Mouse (Mus musculus) CH12.LX (cell line): ENCODE measurements around the gene Irs3. TPM values are rescaled to one million over a fixed set of nuclear protein-coding genes. Genes with fewer than 3 reads are reported as not detected.

Experiments used
- DNase-seq: peaks from one replicate; pipeline ENCODE4 v3.0.0-alpha.2; 2013; ENCODE audit errors: extremely low read depth
- H3K27ac ChIP-seq: 2 replicates; pipeline ENCODE4 v1.5.1; 2012; ENCODE audit warnings: low read depth, mild to moderate bottlenecking, control low read depth, moderate library complexity; ENCODE audit not compliant: insufficient read depth
- H3K27me3 ChIP-seq: replicated peaks from 2 replicates; pipeline ENCODE3; 2012; ENCODE audit warnings: inconsistent platforms
- H3K36me3 ChIP-seq, 2 experiments: replicated peaks in 1 of 2; 2 replicates each; pipeline versions ENCODE3 to v1.6.1; 2012; ENCODE audit warnings: inconsistent platforms in 1 of 2, low read length in 1 of 2, mild to moderate bottlenecking in 1 of 2, mixed read lengths in 1 of 2, moderate library complexity in 1 of 2; ENCODE audit not compliant: control insufficient read depth in 1 of 2, insufficient read depth in 1 of 2
- H3K4me1 ChIP-seq, 2 experiments: 2 replicates each; pipeline ENCODE4 v1.6.1; 2012; ENCODE audit warnings: inconsistent platforms in 1 of 2, moderate library complexity in 1 of 2; ENCODE audit not compliant: insufficient read depth in 2 of 2, control insufficient read depth in 1 of 2
- H3K4me2 ChIP-seq: 2 replicates; pipeline ENCODE4 v1.6.1; 2012; ENCODE audit warnings: low read depth, mild to moderate bottlenecking, control low read depth; ENCODE audit not compliant: poor library complexity, insufficient read depth, severe bottlenecking
- H3K4me3 ChIP-seq, 3 experiments: fragments of 150-350 bp in 1 of 3; sonication (generic) in 1 of 3; replicated peaks in 1 of 3; 2 replicates each; pipeline versions ENCODE3 to v1.5.1; 2011 to 2012; ENCODE audit warnings: low read depth in 2 of 3, low read length in 2 of 3, mild to moderate bottlenecking in 2 of 3, moderate library complexity in 2 of 3, control low read depth in 1 of 3, improper control_type of control experiment in 1 of 3, inconsistent platforms in 1 of 3, mixed read lengths in 1 of 3; ENCODE audit not compliant: poor library complexity in 1 of 3
- H3K79me2 ChIP-seq: replicated peaks from 2 replicates; pipeline ENCODE4 v1.6.1; 2012; ENCODE audit warnings: mild to moderate bottlenecking, moderate library complexity; ENCODE audit not compliant: control insufficient read depth, poor library complexity, insufficient read depth, severe bottlenecking; ENCODE audit errors: extremely low read depth
- H3K9ac ChIP-seq: 2 replicates; pipeline ENCODE4 v1.6.1; 2012; ENCODE audit warnings: low read depth, mild to moderate bottlenecking, control low read depth, moderate library complexity; ENCODE audit not compliant: insufficient read depth
- H3K9me3 ChIP-seq: replicated peaks from 2 replicates; pipeline ENCODE3; 2012; ENCODE audit warnings: low read length, inconsistent platforms, mixed read lengths
- BHLHE40 ChIP-seq: IDR thresholded peaks from 2 replicates; pipeline ENCODE4 v1.6.1; 2011; ENCODE audit warnings: mild to moderate bottlenecking, low read depth, low read length, improper control_type of control experiment
- CHD1 ChIP-seq: IDR thresholded peaks from 2 replicates; pipeline ENCODE4 v1.6.1; 2012; ENCODE audit warnings: low read depth, low read length, improper control_type of control experiment, inconsistent platforms
- CHD2 ChIP-seq: IDR thresholded peaks from 2 replicates; pipeline ENCODE4 v1.6.1; 2011; ENCODE audit warnings: low read length, improper control_type of control experiment
- CTCF ChIP-seq, 2 experiments: IDR thresholded peaks in 1 of 2; conservative IDR thresholded peaks in 1 of 2; 2 replicates each; pipeline ENCODE4 v1.5.1; 2011 to 2012; ENCODE audit warnings: low read depth in 2 of 2, low read length in 2 of 2, improper control_type of control experiment in 1 of 2, inconsistent platforms in 1 of 2, mild to moderate bottlenecking in 1 of 2, moderate library complexity in 1 of 2
- EP300 ChIP-seq: IDR thresholded peaks from 2 replicates; pipeline ENCODE4 v1.6.1; 2011; ENCODE audit warnings: low read length, improper control_type of control experiment
- ETS1 ChIP-seq: conservative IDR thresholded peaks from 2 replicates; pipeline ENCODE4 v1.6.1; 2012; ENCODE audit warnings: low read depth, mild to moderate bottlenecking, inconsistent platforms, low read length, improper control_type of control experiment, moderate library complexity
- GABPA ChIP-seq: IDR thresholded peaks from 2 replicates; pipeline ENCODE4 v1.6.1; 2012; ENCODE audit warnings: low read depth, low read length, improper control_type of control experiment, inconsistent platforms; ENCODE audit not compliant: insufficient replicate concordance
- HCFC1 ChIP-seq: IDR thresholded peaks from 2 replicates; pipeline ENCODE4 v1.6.1; 2012; ENCODE audit warnings: low read depth, mild to moderate bottlenecking, inconsistent platforms, low read length, improper control_type of control experiment
- IRF4 ChIP-seq: IDR thresholded peaks from 2 replicates; pipeline ENCODE4 v1.6.1; 2014; ENCODE audit warnings: low read depth, mild to moderate bottlenecking, inconsistent platforms, low read length, improper control_type of control experiment
- JUN ChIP-seq: IDR thresholded peaks from 2 replicates; pipeline ENCODE4 v1.6.1; 2011; ENCODE audit warnings: low read depth, mild to moderate bottlenecking, low read length, improper control_type of control experiment, moderate library complexity; ENCODE audit not compliant: insufficient read depth
- JUND ChIP-seq: conservative IDR thresholded peaks from 2 replicates; pipeline ENCODE4 v1.6.1; 2011; ENCODE audit warnings: low read depth, low read length, improper control_type of control experiment
- KAT2A ChIP-seq: IDR thresholded peaks from 2 replicates; pipeline ENCODE4 v1.6.1; 2012; ENCODE audit warnings: low read length, improper control_type of control experiment, inconsistent platforms; ENCODE audit not compliant: insufficient replicate concordance
- MAFK ChIP-seq: IDR thresholded peaks from 2 replicates; pipeline ENCODE4 v1.6.1; 2011; ENCODE audit warnings: low read length, improper control_type of control experiment; ENCODE audit not compliant: insufficient replicate concordance
- MAZ ChIP-seq: IDR thresholded peaks from 2 replicates; pipeline ENCODE4 v1.6.1; 2012; ENCODE audit warnings: low read depth, mild to moderate bottlenecking, inconsistent platforms, low read length, improper control_type of control experiment, moderate library complexity
- MEF2A ChIP-seq: IDR thresholded peaks from 2 replicates; pipeline ENCODE4 v1.6.1; 2014; ENCODE audit warnings: low read depth, mild to moderate bottlenecking, inconsistent platforms, low read length, improper control_type of control experiment, borderline replicate concordance
- MXI1 ChIP-seq: IDR thresholded peaks from 2 replicates; pipeline ENCODE4 v1.6.1; 2011; ENCODE audit warnings: mild to moderate bottlenecking, low read depth, low read length, improper control_type of control experiment
- MYC ChIP-seq: IDR thresholded peaks from 2 replicates; pipeline ENCODE4 v1.6.1; 2011; ENCODE audit warnings: low read depth, mild to moderate bottlenecking, improper control_type of control experiment, low read length
- NELFE ChIP-seq: IDR thresholded peaks from 2 replicates; pipeline ENCODE4 v1.6.1; 2011; ENCODE audit warnings: low read depth, low read length, improper control_type of control experiment
- PAX5 ChIP-seq: IDR thresholded peaks from 2 replicates; pipeline ENCODE4 v1.6.1; 2012; ENCODE audit warnings: low read length, inconsistent platforms, mixed read lengths
- RAD21 ChIP-seq: IDR thresholded peaks from 2 replicates; pipeline ENCODE4 v1.6.1; 2011; ENCODE audit warnings: low read depth, mild to moderate bottlenecking, low read length, improper control_type of control experiment, moderate library complexity
- RCOR1 ChIP-seq: conservative IDR thresholded peaks from 2 replicates; pipeline ENCODE4 v1.6.1; 2012; ENCODE audit warnings: low read depth, mild to moderate bottlenecking, inconsistent platforms, low read length, improper control_type of control experiment
- SIN3A ChIP-seq: IDR thresholded peaks from 2 replicates; pipeline ENCODE4 v1.6.1; 2012; ENCODE audit warnings: low read length, improper control_type of control experiment, inconsistent platforms
- SMC3 ChIP-seq: IDR thresholded peaks from 2 replicates; pipeline ENCODE4 v1.6.1; 2011; ENCODE audit warnings: low read depth, low read length, improper control_type of control experiment
- TBP ChIP-seq: conservative IDR thresholded peaks from 2 replicates; pipeline ENCODE4 v1.6.1; 2011; ENCODE audit warnings: low read depth, low read length, improper control_type of control experiment
- USF1 ChIP-seq: IDR thresholded peaks from 2 replicates; pipeline ENCODE4 v1.6.1; 2014; ENCODE audit warnings: low read depth, mild to moderate bottlenecking, inconsistent platforms, low read length, improper control_type of control experiment
- USF2 ChIP-seq: conservative IDR thresholded peaks from 2 replicates; pipeline ENCODE4 v1.6.1; 2011; ENCODE audit warnings: low read depth, low read length, improper control_type of control experiment
- ZC3H11A ChIP-seq: IDR thresholded peaks from 2 replicates; pipeline ENCODE4 v1.6.1; 2012; ENCODE audit warnings: low read depth, mild to moderate bottlenecking, inconsistent platforms, low read length, improper control_type of control experiment
- ZKSCAN1 ChIP-seq: IDR thresholded peaks from 2 replicates; pipeline ENCODE4 v1.6.1; 2012; ENCODE audit warnings: low read depth, inconsistent platforms, low read length, improper control_type of control experiment, borderline replicate concordance
- ZMIZ1 ChIP-seq: IDR thresholded peaks from 2 replicates; pipeline ENCODE4 v1.6.1; 2012; ENCODE audit warnings: low read depth, mild to moderate bottlenecking, inconsistent platforms, low read length, improper control_type of control experiment
- dilution Hi-C: fragments of 300-500 bp; cut with MboI; formaldehyde crosslinking; loops from 2 replicates; pipeline ENCODE4 v1.14.3; 2020; ENCODE audit warnings: low sequenced_read_pairs; ENCODE audit not compliant: extremely low pct_unique_long_range_greater_than_20kb, extremely low pct_ligation_motif_present
- in situ Hi-C: fragments of 300-500 bp; cut with MboI; formaldehyde crosslinking; loops from 3 replicates; pipeline ENCODE4 v1.14.3; 2019; ENCODE audit warnings: low sequenced_read_pairs, low pct_ligation_motif_present, low pct_unique_long_range_greater_than_20kb, mixed read lengths
- polyA plus RNA-seq: library from polyadenylated mRNA; unstranded; fragments of >175 nt; gene quantifications from 2 replicates; pipeline ENCODE4 v1.2.1, GENCODE M21; 2012; ENCODE audit warnings: low read depth; ENCODE audit not compliant: insufficient read length
- total RNA-seq, 2 experiments: library from RNA; depleted of rRNA; stranded (reverse); fragments of 300-350 nt in 1 of 2; fragments of >200 nt in 1 of 2; gene quantifications; 2 replicates each; pipeline ENCODE4 v1.2.3; 2012 to 2014

Gene Irs3
- total and polyA plus RNA-seq, 3 experiments = not detected

DNA sequence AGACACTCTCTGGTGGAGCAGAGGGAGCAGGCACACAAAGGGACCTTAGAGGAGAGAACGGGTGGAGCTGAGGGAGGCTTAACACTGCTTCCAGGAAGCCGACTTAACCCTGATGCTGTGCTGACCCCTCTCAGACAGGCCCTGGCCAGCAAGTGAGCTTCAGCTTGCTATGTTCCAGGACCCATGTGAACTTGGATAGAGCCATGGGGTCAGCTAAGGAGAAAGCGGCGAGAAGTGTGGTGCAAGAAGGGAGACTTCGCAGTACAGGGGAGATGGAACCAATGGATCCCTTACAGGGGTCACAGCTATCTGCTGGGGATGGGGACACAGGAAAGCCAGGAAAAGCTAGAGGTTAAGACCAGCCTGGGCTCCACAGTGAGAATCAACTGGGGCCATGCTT is 32.4 kb downstream of the Irs3 start:
- dilution Hi-C loops (no loop called here), in situ Hi-C loops (no loop called here)
- DNase-seq = no peak

DNA sequence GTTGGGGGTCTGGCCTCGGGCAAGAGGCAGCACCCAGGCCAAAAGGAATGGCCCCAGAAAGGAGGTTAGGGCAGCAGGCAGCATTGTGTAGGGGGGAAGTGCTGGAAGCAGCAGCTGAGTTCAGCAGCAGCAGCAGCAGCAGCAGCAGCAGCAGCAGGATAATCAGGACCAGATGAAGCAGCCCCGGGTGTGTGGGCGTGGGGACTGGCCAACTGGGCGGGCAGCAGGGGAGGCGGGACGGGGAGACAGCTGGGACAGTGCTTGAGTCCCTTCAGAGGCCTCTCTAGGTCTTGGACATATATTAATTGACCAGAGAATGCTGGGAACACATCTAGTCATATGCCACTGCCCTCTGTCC is 34.3 kb downstream of the Irs3 start:
- H3K9ac ChIP-seq = no peak overlapping the region
- H3K79me2 ChIP-seq = no peaks in the 10 kb centered on the region
- H3K9me3 ChIP-seq = no peaks in the 10 kb centered on the region
- TF ChIP-seq USF2 = no peak
- TF ChIP-seq MXI1 = no peak
- no peak for TF ChIP-seq PAX5
- no peak for TF ChIP-seq CTCF (conservative IDR thresholded peaks at IDR 0.05 in 1 of 2, IDR thresholded peaks at IDR 0.05 in 1 of 2; ENCODE audit: low read depth in 2 of 2, low read length in 2 of 2)
- no peak for TF ChIP-seq ZMIZ1
- no peak for TF ChIP-seq MYC
- TF ChIP-seq ETS1 = no peak
- TF ChIP-seq MAFK = no peak
- no peak for TF ChIP-seq TBP
- TF ChIP-seq KAT2A = no peak
- TF ChIP-seq JUND = no peak
- TF ChIP-seq EP300 = no peak
- no peak for TF ChIP-seq USF1
- TF ChIP-seq JUN = no peak
- no peak for TF ChIP-seq GABPA
- TF ChIP-seq BHLHE40 = no peak
- TF ChIP-seq MEF2A = no peak
- TF ChIP-seq MAZ = no peak
- no peak for TF ChIP-seq ZC3H11A
- no peak for TF ChIP-seq CHD1
- dilution Hi-C loops (no loop called here), in situ Hi-C loops (no loop called here)
- no peak overlapping the region for H3K4me3 ChIP-seq
- H3K4me2 ChIP-seq = no peak overlapping the region
- H3K27me3 ChIP-seq = no peaks in the 10 kb centered on the region
- H3K4me1 ChIP-seq = peaks cover 0 to 11% of the 10 kb centered on the region in 2 experiments; a peak in 2 of 4 replicates
- DNase-seq = no peak
- H3K27ac ChIP-seq = no peak overlapping the region
- H3K36me3 ChIP-seq = peaks cover 0 to 24% of the 10 kb centered on the region in 2 experiments

More for the DNA sequence above, 32.4 kb downstream of the Irs3 start:
- H3K27ac ChIP-seq = no peak overlapping the region
- H3K9me3 ChIP-seq = no peaks in the 10 kb centered on the region
- H3K4me3 ChIP-seq = no peak overlapping the region
- no peak overlapping the region for H3K4me2 ChIP-seq
- H3K27me3 ChIP-seq = no peaks in the 10 kb centered on the region
- peaks cover 0 to 9% of the 10 kb centered on the region in 2 experiments for H3K36me3 ChIP-seq
- H3K79me2 ChIP-seq = no peaks in the 10 kb centered on the region
- no peak overlapping the region for H3K9ac ChIP-seq
- peaks cover 0 to 11% of the 10 kb centered on the region in 2 experiments; a peak in 2 of 4 replicates for H3K4me1 ChIP-seq
- no peak for TF ChIP-seq SMC3
- no peak for TF ChIP-seq ZKSCAN1
- no peak for TF ChIP-seq RAD21
- no peak for TF ChIP-seq USF1
- TF ChIP-seq IRF4 = no peak
- no peak for TF ChIP-seq SIN3A
- TF ChIP-seq RCOR1 = no peak
- no peak for TF ChIP-seq ZC3H11A
- TF ChIP-seq CHD1 = no peak
- no peak for TF ChIP-seq USF2
- TF ChIP-seq PAX5 = no peak
- TF ChIP-seq HCFC1 = no peak
- no peak for TF ChIP-seq GABPA
- no peak for TF ChIP-seq NELFE
- TF ChIP-seq CHD2 = no peak
- no peak for TF ChIP-seq MAFK
